Mouse (Mus musculus): ENCODE results near the gene Cdrt4. TPM values are rescaled to one million over a fixed set of nuclear protein-coding genes. Genes with fewer than 3 reads are reported as not detected.

Cdrt4 gene
- polyA plus RNA-seq, 1 experiment from 2014 or later: not detected

Other genes starting within 250 kb of the Cdrt4 start
- 14.6 and 14.9 TPM in 2 replicates for gene Zfp287, start 219.3 kb upstream of the Cdrt4 start, polyA plus RNA-seq (2014; fragmentation: Nextera tagmentation; extraction: Ambion mirVana)
- not detected in 2 replicates for gene Gm10428, start 198.1 kb upstream of the Cdrt4 start, polyA plus RNA-seq (2014; fragmentation: Nextera tagmentation; extraction: Ambion mirVana)
- 26.7 and 31.0 TPM in 2 replicates for gene Zfp286, start 161.7 kb upstream of the Cdrt4 start, polyA plus RNA-seq (2014; fragmentation: Nextera tagmentation; extraction: Ambion mirVana)
- gene Trim16, start 131.0 kb upstream of the Cdrt4 start, polyA plus RNA-seq (2014; fragmentation: Nextera tagmentation; extraction: Ambion mirVana): 3.5 and 4.3 TPM in 2 replicates
- 0.36 and 0.59 TPM in 2 replicates for gene Fbxw10, start 104.1 kb upstream of the Cdrt4 start, polyA plus RNA-seq (2014; fragmentation: Nextera tagmentation; extraction: Ambion mirVana)
- 35.3 and 37.5 TPM in 2 replicates for gene Tvp23b, start 71.7 kb upstream of the Cdrt4 start, polyA plus RNA-seq (2014; fragmentation: Nextera tagmentation; extraction: Ambion mirVana)
- gene Tekt3, start 110.5 kb downstream of the Cdrt4 start, polyA plus RNA-seq (2014; fragmentation: Nextera tagmentation; extraction: Ambion mirVana): not detected in 2 replicates
- gene Pmp22, start 177.8 kb downstream of the Cdrt4 start, polyA plus RNA-seq (2014; fragmentation: Nextera tagmentation; extraction: Ambion mirVana): 19.0 and 20.9 TPM in 2 replicates

Data from forebrain, embryonic 11.5 days (tissue).